Mouse (Mus musculus) liver, embryonic 14.5 days (tissue): ENCODE measurements around the gene Ankrd60.

Experiments used
- CTCF ChIP-seq: IDR thresholded peaks from 2 replicates; pipeline ENCODE4 v1.5.1; 2016; ENCODE audit warnings: antibody characterized with exemption, low read depth, control low read depth
- EP300 ChIP-seq: IDR thresholded peaks from 2 replicates; pipeline ENCODE4 v1.6.1; 2016; ENCODE audit warnings: antibody characterized with exemption, low read depth

DNA sequence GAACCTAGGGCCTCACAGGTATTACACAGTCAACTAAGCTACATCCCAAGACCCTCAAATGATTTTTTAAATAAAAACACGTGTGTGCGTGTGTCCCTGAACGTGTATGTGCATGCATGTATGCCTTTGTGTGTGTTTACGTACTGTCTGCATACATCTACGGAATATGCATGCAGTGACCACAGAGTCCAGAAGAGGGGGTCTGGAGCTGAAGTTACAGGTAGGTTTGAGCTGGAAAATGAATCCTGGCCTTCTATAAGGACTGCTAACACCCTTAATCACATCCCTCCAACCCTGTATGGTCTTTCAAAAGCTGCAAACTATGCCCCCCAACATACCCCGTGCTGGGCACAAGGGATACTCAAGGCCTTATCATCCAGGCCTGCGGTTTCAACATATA lies 14.8 kb downstream of the Ankrd60 start:
- TF ChIP-seq EP300, result no peak
- TF ChIP-seq CTCF, result no peak
